Mouse (Mus musculus): ENCODE results near the gene March10. TPM values are rescaled to one million over a fixed set of nuclear protein-coding genes. Genes with fewer than 3 reads are reported as not detected.

Gene March10
- polyA plus RNA-seq, 1 experiment from 2014 or later: 0.19 TPM

- Histone ChIP-seq H3K27me3 (ENCODE audit: control insufficient read depth, insufficient read depth, low read length) (no peaks in the 10 kb centered on the region), H3K36me3 (ENCODE audit: control insufficient read depth, insufficient read depth, low read length) (no peaks in the 10 kb centered on the region), H3K4me2 (no peak overlapping the region), H3K9ac (ENCODE audit: low read depth, low read length) (no peak overlapping the region), H3K9me3 (replicated peaks; ENCODE audit: control insufficient read depth, low read length) (no peaks in the 10 kb centered on the region), H3K27ac (ENCODE audit: low read depth, low read length) (no peak overlapping the region), H3K4me1 (ENCODE audit: control insufficient read depth, insufficient read depth, low read length) (peaks cover 5% of the 10 kb centered on the region; the same call in 1 of the 2 replicates), H3K4me3 (ENCODE audit: low read depth, low read length) (no peak overlapping the region)
- no peak for ATAC-seq (replicated peaks; ENCODE audit: insufficient number of reproducible peaks, low FRiP score, low TSS enrichment)
- WGBS (ENCODE audit: insufficient replicate concordance): 81% methylated on average over 7 of the region's 7 CpGs
Observed at GRCm38 (mm10) chr11:105419946-105420345, 36.6 kb downstream of the March10 start.

- Histone ChIP-seq H3K36me3 (ENCODE audit: control insufficient read depth, insufficient read depth, low read length) (no peaks in the 10 kb centered on the region), H3K27me3 (ENCODE audit: control insufficient read depth, insufficient read depth, low read length) (no peaks in the 10 kb centered on the region), H3K27ac (ENCODE audit: low read depth, low read length) (no peak overlapping the region), H3K4me2 (no peak overlapping the region), H3K9ac (ENCODE audit: low read depth, low read length) (no peak overlapping the region), H3K4me3 (ENCODE audit: low read depth, low read length) (no peak overlapping the region), H3K4me1 (ENCODE audit: control insufficient read depth, insufficient read depth, low read length) (no peaks in the 10 kb centered on the region), H3K9me3 (replicated peaks; ENCODE audit: control insufficient read depth, low read length) (no peaks in the 10 kb centered on the region)
- 88% methylated on average over 1 of the region's 1 CpGs for WGBS (ENCODE audit: insufficient replicate concordance)
- no peak for ATAC-seq (replicated peaks; ENCODE audit: insufficient number of reproducible peaks, low FRiP score, low TSS enrichment)
Observed at GRCm38 (mm10) chr11:105414009-105414408, 42.5 kb downstream of the March10 start.

DNA sequence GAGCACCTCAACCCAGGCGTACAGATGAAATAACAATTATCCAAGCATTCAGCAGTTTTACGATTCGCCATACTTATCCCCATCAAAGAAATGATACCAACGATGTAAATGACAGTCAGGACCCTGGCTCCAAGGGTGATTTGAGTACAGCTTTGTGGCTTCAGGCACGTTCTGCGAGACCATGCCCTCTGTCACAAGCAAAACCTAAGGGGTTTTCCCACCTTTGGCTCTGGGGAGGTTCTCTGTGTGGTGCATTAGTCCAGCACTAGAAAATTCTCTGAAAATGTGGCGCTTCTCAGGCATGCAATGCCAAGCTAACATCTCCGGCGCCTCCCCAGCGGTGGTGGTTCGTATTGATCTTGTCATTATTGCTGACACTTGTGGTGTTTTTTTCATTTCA lies 47.1 kb downstream of the March10 start:
- no peak for ATAC-seq (replicated peaks; ENCODE audit: insufficient number of reproducible peaks, low FRiP score, low TSS enrichment)
- Histone ChIP-seq H3K27ac (ENCODE audit: low read depth, low read length) (no peak overlapping the region), H3K4me1 (ENCODE audit: control insufficient read depth, insufficient read depth, low read length) (peaks cover 3% of the 10 kb centered on the region), H3K4me3 (ENCODE audit: low read depth, low read length) (no peak overlapping the region), H3K36me3 (ENCODE audit: control insufficient read depth, insufficient read depth, low read length) (no peaks in the 10 kb centered on the region), H3K27me3 (ENCODE audit: control insufficient read depth, insufficient read depth, low read length) (no peaks in the 10 kb centered on the region), H3K4me2 (no peak overlapping the region), H3K9ac (ENCODE audit: low read depth, low read length) (no peak overlapping the region), H3K9me3 (replicated peaks; ENCODE audit: control insufficient read depth, low read length) (no peaks in the 10 kb centered on the region)
- 84% methylated on average over 11 of the region's 11 CpGs for WGBS (ENCODE audit: insufficient replicate concordance)

DNA sequence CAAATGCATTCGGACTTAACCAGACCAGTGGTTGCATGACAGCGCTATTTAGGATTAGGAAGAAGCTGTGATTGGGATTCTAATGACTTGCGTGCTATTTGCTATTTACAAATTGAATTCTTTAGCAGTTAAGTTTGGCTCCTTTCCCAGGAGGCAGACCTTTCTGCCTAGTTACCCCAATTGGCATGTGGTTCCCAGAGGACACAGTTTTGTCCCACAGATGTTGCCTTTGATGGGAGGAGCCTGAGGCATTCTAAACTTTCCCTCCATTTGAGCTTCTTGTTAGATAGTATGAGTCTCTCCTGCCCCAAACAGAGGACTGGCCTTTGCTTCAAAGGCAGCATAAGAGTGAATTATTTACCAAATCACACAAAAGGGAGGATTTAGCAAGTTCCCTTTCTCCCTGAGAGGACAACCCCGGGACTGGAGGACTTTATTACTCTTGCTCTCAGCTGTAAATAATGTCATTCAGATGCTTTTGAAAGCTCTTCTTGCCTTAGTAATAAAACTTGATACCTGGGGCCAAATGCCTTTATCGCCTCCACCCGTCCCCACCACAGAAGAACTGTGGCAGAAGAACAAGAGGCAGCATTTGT lies 48.6 kb downstream of the March10 start:
- H3K9me3 ChIP-seq (replicated peaks; ENCODE audit: control insufficient read depth, low read length): no peaks in the 10 kb centered on the region
- no peak overlapping the region for H3K4me3 ChIP-seq (ENCODE audit: low read depth, low read length)
- WGBS (ENCODE audit: insufficient replicate concordance): 77% methylated on average over 6 of the region's 6 CpGs
- peaks cover 4% of the 10 kb centered on the region for H3K4me1 ChIP-seq (ENCODE audit: control insufficient read depth, insufficient read depth, low read length)
- no peak for ATAC-seq (replicated peaks; ENCODE audit: insufficient number of reproducible peaks, low FRiP score, low TSS enrichment)
- no peak overlapping the region for H3K9ac ChIP-seq (ENCODE audit: low read depth, low read length)
- no peak overlapping the region for H3K27ac ChIP-seq (ENCODE audit: low read depth, low read length)
- H3K4me2 ChIP-seq: no peak overlapping the region
- no peaks in the 10 kb centered on the region for H3K27me3 ChIP-seq (ENCODE audit: control insufficient read depth, insufficient read depth, low read length)
- H3K36me3 ChIP-seq (ENCODE audit: control insufficient read depth, insufficient read depth, low read length): no peaks in the 10 kb centered on the region

DNA sequence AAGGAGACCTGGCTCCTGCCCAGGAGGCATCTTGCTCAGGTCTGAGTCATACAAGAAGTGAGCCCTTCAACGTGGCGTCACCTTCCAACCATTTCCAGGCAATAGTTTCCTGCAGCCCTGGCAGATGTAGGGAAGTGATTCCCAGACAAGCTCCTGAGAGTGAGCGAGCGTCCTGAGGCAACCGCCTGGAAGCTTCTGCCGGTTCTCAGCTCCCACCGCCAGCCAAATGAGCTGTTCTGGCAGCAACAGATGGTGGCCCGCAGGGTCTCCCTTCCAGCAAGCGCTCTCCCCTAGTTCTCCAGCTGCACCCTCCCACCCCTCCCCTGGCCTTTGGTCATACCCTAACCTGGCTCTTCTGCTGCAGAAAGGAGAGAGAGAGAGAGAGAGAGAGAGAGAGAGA lies 54.2 kb downstream of the March10 start:
- no peak overlapping the region for H3K27ac ChIP-seq (ENCODE audit: low read depth, low read length)
- no peaks in the 10 kb centered on the region for H3K27me3 ChIP-seq (ENCODE audit: control insufficient read depth, insufficient read depth, low read length)
- no peak overlapping the region for H3K4me3 ChIP-seq (ENCODE audit: low read depth, low read length)
- H3K4me1 ChIP-seq (ENCODE audit: control insufficient read depth, insufficient read depth, low read length): peaks cover 8% of the 10 kb centered on the region
- no peak for ATAC-seq (replicated peaks; ENCODE audit: insufficient number of reproducible peaks, low FRiP score, low TSS enrichment)
- H3K36me3 ChIP-seq (ENCODE audit: control insufficient read depth, insufficient read depth, low read length): no peaks in the 10 kb centered on the region
- no peaks in the 10 kb centered on the region for H3K9me3 ChIP-seq (replicated peaks; ENCODE audit: control insufficient read depth, low read length)
- H3K9ac ChIP-seq (ENCODE audit: low read depth, low read length): no peak overlapping the region
- 35% methylated on average over 9 of the region's 9 CpGs for WGBS (ENCODE audit: insufficient replicate concordance)
- H3K4me2 ChIP-seq: no peak overlapping the region

GRCm38 (mm10) chr11:105390290-105390689 lies 66.2 kb downstream of the March10 start:
- no peak overlapping the region for H3K27ac ChIP-seq (ENCODE audit: low read depth, low read length)
- H3K9me3 ChIP-seq (replicated peaks; ENCODE audit: control insufficient read depth, low read length): no peaks in the 10 kb centered on the region
- H3K27me3 ChIP-seq (ENCODE audit: control insufficient read depth, insufficient read depth, low read length): no peaks in the 10 kb centered on the region
- H3K4me2 ChIP-seq: no peak overlapping the region
- no peak overlapping the region for H3K9ac ChIP-seq (ENCODE audit: low read depth, low read length)
- WGBS (ENCODE audit: insufficient replicate concordance): 82% methylated on average over 7 of the region's 7 CpGs
- H3K36me3 ChIP-seq (ENCODE audit: control insufficient read depth, insufficient read depth, low read length): no peaks in the 10 kb centered on the region
- no peak for ATAC-seq (replicated peaks; ENCODE audit: insufficient number of reproducible peaks, low FRiP score, low TSS enrichment)
- no peak overlapping the region for H3K4me3 ChIP-seq (ENCODE audit: low read depth, low read length)
- peaks cover 9% of the 10 kb centered on the region for H3K4me1 ChIP-seq (ENCODE audit: control insufficient read depth, insufficient read depth, low read length)

DNA sequence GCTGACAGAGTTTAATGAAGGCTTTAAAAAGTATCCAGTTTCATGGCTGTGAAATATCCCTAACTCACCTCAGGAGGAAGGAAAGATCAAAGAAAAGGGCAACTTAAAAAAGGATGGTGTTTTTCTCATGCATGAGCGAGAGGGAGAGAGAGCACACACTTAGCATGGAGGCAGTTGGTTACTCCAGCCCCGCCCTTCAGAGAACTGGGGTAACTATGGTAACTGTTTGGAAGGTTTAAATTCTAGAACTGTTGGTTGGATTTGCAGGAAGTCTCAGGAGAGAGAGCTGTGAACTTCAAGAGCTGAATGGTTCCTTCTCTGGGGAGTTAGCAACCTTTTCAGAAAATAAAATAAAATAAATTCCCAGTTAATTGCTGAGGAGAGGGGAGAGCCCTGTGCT lies 67.9 kb downstream of the March10 start:
- 76% methylated on average over 2 of the region's 2 CpGs for WGBS (ENCODE audit: insufficient replicate concordance)
- ATAC-seq (replicated peaks; ENCODE audit: insufficient number of reproducible peaks, low FRiP score, low TSS enrichment): no peak

DNA sequence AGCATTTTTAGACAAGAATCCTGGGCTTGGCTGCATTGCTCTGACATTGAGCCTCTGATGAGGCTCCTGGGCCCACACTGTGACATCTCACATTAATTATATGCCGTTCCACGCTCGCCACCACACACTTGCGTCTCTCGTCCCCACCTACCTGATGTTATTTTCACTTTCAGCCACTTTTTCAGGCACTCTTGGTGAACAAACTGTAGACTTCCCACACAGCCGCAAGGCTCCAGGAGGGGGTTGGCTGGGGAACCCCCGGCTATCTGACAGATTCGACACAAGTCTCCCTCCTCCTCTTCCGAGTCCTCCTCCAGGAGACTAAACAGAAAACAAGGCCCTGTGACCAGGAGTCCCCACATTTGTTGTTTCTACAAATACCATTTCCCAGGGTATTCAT lies 71.3 kb downstream of the March10 start:
- no peak for ATAC-seq (replicated peaks; ENCODE audit: insufficient number of reproducible peaks, low FRiP score, low TSS enrichment)
- no peak overlapping the region for H3K27ac ChIP-seq (ENCODE audit: low read depth, low read length)
- 86% methylated on average over 9 of the region's 9 CpGs for whole genome bisulfite sequencing (ENCODE audit: insufficient replicate concordance)
- H3K4me3 ChIP-seq (ENCODE audit: low read depth, low read length): no peak overlapping the region
- no peak overlapping the region for H3K9ac ChIP-seq (ENCODE audit: low read depth, low read length)
- H3K27me3 ChIP-seq (ENCODE audit: control insufficient read depth, insufficient read depth, low read length): no peaks in the 10 kb centered on the region
- no peaks in the 10 kb centered on the region for H3K4me1 ChIP-seq (ENCODE audit: control insufficient read depth, insufficient read depth, low read length)
- H3K9me3 ChIP-seq (replicated peaks; ENCODE audit: control insufficient read depth, low read length): peaks cover 2% of the 10 kb centered on the region; the same call in 1 of the 2 replicates
- H3K4me2 ChIP-seq: no peak overlapping the region
- no peaks in the 10 kb centered on the region for H3K36me3 ChIP-seq (ENCODE audit: control insufficient read depth, insufficient read depth, low read length)

More for the DNA sequence above, 67.9 kb downstream of the March10 start:
- no peaks in the 10 kb centered on the region; the same call in 1 of the 2 replicates for H3K9me3 ChIP-seq (replicated peaks; ENCODE audit: control insufficient read depth, low read length)
- H3K36me3 ChIP-seq (ENCODE audit: control insufficient read depth, insufficient read depth, low read length): no peaks in the 10 kb centered on the region
- H3K27ac ChIP-seq (ENCODE audit: low read depth, low read length): no peak overlapping the region
- H3K4me3 ChIP-seq (ENCODE audit: low read depth, low read length): no peak overlapping the region
- no peak overlapping the region for H3K4me2 ChIP-seq
- H3K4me1 ChIP-seq (ENCODE audit: control insufficient read depth, insufficient read depth, low read length): peaks cover 9% of the 10 kb centered on the region
- H3K27me3 ChIP-seq (ENCODE audit: control insufficient read depth, insufficient read depth, low read length): no peaks in the 10 kb centered on the region
- no peak overlapping the region for H3K9ac ChIP-seq (ENCODE audit: low read depth, low read length)

GRCm38 (mm10) chr11:105375821-105376235 lies 80.7 kb downstream of the March10 start:
- no peaks in the 10 kb centered on the region for H3K36me3 ChIP-seq (ENCODE audit: control insufficient read depth, insufficient read depth, low read length)
- ATAC-seq (replicated peaks; ENCODE audit: insufficient number of reproducible peaks, low FRiP score, low TSS enrichment): no peak
- no peak overlapping the region for H3K9ac ChIP-seq (ENCODE audit: low read depth, low read length)
- no peaks in the 10 kb centered on the region for H3K27me3 ChIP-seq (ENCODE audit: control insufficient read depth, insufficient read depth, low read length)
- no peak overlapping the region for H3K4me3 ChIP-seq (ENCODE audit: low read depth, low read length)
- H3K9me3 ChIP-seq (replicated peaks; ENCODE audit: control insufficient read depth, low read length): no peaks in the 10 kb centered on the region
- no peak overlapping the region for H3K4me2 ChIP-seq
- 75% methylated on average over 1 of the region's 1 CpGs for WGBS (ENCODE audit: insufficient replicate concordance)
- H3K4me1 ChIP-seq (ENCODE audit: control insufficient read depth, insufficient read depth, low read length): peaks cover 27% of the 10 kb centered on the region
- no peak overlapping the region for H3K27ac ChIP-seq (ENCODE audit: low read depth, low read length)
